Mouse (Mus musculus) kidney, embryonic 14.5 days (tissue): Measurements from ENCODE around the gene Nudt2. TPM values are rescaled to one million over a fixed set of nuclear protein-coding genes. Genes with fewer than 3 reads are reported as not detected.

Experiments
- ATAC-seq: fragments of 200-750 bp; cut with Nextera tagmentation; 2 replicates; pipeline ENCODE4 v1.8.0; 2017; ENCODE audit warnings: moderate number of reproducible peaks, mild to moderate bottlenecking, moderate TSS enrichment, moderate library complexity; ENCODE audit not compliant: low FRiP score, low TSS enrichment
- H3K27ac ChIP-seq: fragments of 300-500 bp; sonication (generic); 2 replicates; pipeline ENCODE4 v1.5.1; 2014; ENCODE audit warnings: low read depth, mild to moderate bottlenecking, low read length, moderate library complexity, mixed read lengths
- H3K27me3 ChIP-seq: fragments of 300-500 bp; sonication (generic); 2 replicates; pipeline ENCODE4 v1.6.1; 2014; ENCODE audit warnings: mild to moderate bottlenecking, low read length; ENCODE audit not compliant: control insufficient read depth, insufficient read depth
- H3K36me3 ChIP-seq: fragments of 300-500 bp; sonication (generic); 2 replicates; pipeline ENCODE4 v1.6.1; 2014; ENCODE audit warnings: low read length, mixed read lengths; ENCODE audit not compliant: control insufficient read depth, insufficient read depth
- H3K4me1 ChIP-seq: fragments of 300-500 bp; sonication (generic); 2 replicates; pipeline ENCODE4 v1.6.1; 2014; ENCODE audit warnings: low read length, mixed read lengths; ENCODE audit not compliant: control insufficient read depth, insufficient read depth
- H3K4me2 ChIP-seq: fragments of 300-500 bp; sonication (generic); replicated peaks from 2 replicates; pipeline ENCODE4 v1.6.1; 2014; ENCODE audit warnings: low read depth, mild to moderate bottlenecking, low read length
- H3K4me3 ChIP-seq: fragments of 300-500 bp; sonication (generic); 2 replicates; pipeline ENCODE4 v1.5.1; 2014; ENCODE audit warnings: mild to moderate bottlenecking, low read length
- H3K9ac ChIP-seq: fragments of 300-500 bp; sonication (generic); 2 replicates; pipeline ENCODE4 v1.6.1; 2014; ENCODE audit warnings: low read depth, mild to moderate bottlenecking, low read length, moderate library complexity
- H3K9me3 ChIP-seq: fragments of 300-500 bp; sonication (generic); 2 replicates; pipeline ENCODE4 v1.6.1; 2016; ENCODE audit warnings: low read length; ENCODE audit not compliant: control insufficient read depth
- WGBS: fragments of 180-500 bp; shearing (Covaris S2); extraction: QIAGEN DNeasy Blood & Tissue Kit; methylation state at CpG from one replicate; pipeline ENCODE4 v1.1.7; 2014; 5-methylcytosine and 5-hydroxymethylcytosine counted together
- polyA plus RNA-seq: library from polyadenylated mRNA; unstranded; fragments of >200 nt; fragmentation: Nextera tagmentation; extraction: Ambion mirVana; gene quantifications from 2 replicates; pipeline ENCODE4 v1.2.1, GENCODE M21; 2014

The Nudt2 gene
- polyA plus RNA-seq, 1 experiment from 2014 or later = 61.5 TPM

- Histone ChIP-seq H3K4me1 (peaks cover 30% of the 10 kb centered on the region), H3K9me3 (no peaks in the 10 kb centered on the region), H3K27me3 (peaks cover 56% of the 10 kb centered on the region), H3K4me2 (peak overlapping the region; percentile 54), H3K36me3 (no peaks in the 10 kb centered on the region), H3K27ac (no peak overlapping the region), H3K9ac (0 out of 2 replicates have a peak overlapping the region, but pooled peaks have one; percentile 12), H3K4me3 (peak overlapping the region; percentile 27)
- WGBS = 8% methylated on average over 72 of the region's 72 CpGs
- ATAC-seq = no peak
Observed at GRCm38 (mm10) chr4:41497995-41498845, 33.3 kb downstream of the Nudt2 start.

GRCm38 (mm10) chr4:41498921-41499391 lies 34.0 kb downstream of the Nudt2 start:
- Histone ChIP-seq H3K9me3 (no peaks in the 10 kb centered on the region), H3K4me2 (peak overlapping the region; percentile 54), H3K36me3 (no peaks in the 10 kb centered on the region), H3K27me3 (peaks cover 56% of the 10 kb centered on the region), H3K4me3 (peak overlapping the region; percentile 27), H3K27ac (no peak overlapping the region), H3K9ac (no peak overlapping the region), H3K4me1 (peaks cover 27% of the 10 kb centered on the region)
- peak; percentile 5; the same call in 1 of the 2 replicates for ATAC-seq
- WGBS = 3% methylated on average over 43 of the region's 43 CpGs

- Histone ChIP-seq H3K36me3 (no peaks in the 10 kb centered on the region), H3K9ac (no peak overlapping the region), H3K27ac (no peak overlapping the region), H3K4me1 (peaks cover 22% of the 10 kb centered on the region), H3K27me3 (peaks cover 56% of the 10 kb centered on the region), H3K4me2 (no peak overlapping the region), H3K9me3 (no peaks in the 10 kb centered on the region), H3K4me3 (no peak overlapping the region)
- WGBS = 64% methylated on average over 8 of the region's 8 CpGs
- ATAC-seq = no peak
Observed at GRCm38 (mm10) chr4:41499619-41500018, 34.7 kb downstream of the Nudt2 start.

- Histone ChIP-seq H3K27me3 (peaks cover 56% of the 10 kb centered on the region), H3K9me3 (no peaks in the 10 kb centered on the region), H3K9ac (no peak overlapping the region), H3K27ac (no peak overlapping the region), H3K4me1 (peaks cover 22% of the 10 kb centered on the region), H3K36me3 (no peaks in the 10 kb centered on the region), H3K4me2 (no peak overlapping the region), H3K4me3 (no peak overlapping the region)
- no peak for ATAC-seq
- WGBS = 76% methylated on average over 4 of the region's 4 CpGs
Observed at GRCm38 (mm10) chr4:41500787-41501186, 35.8 kb downstream of the Nudt2 start.

GRCm38 (mm10) chr4:41502171-41502940 lies 37.4 kb downstream of the Nudt2 start:
- Histone ChIP-seq H3K9me3 (no peaks in the 10 kb centered on the region), H3K36me3 (no peaks in the 10 kb centered on the region), H3K4me1 (peaks cover 22% of the 10 kb centered on the region), H3K9ac (peak overlapping the region; percentile 54; the same call in 1 of the 2 replicates), H3K4me2 (peak overlapping the region; percentile 63), H3K27ac (peak overlapping the region; percentile 71; the same call in 1 of the 2 replicates), H3K4me3 (peak overlapping the region; percentile 45), H3K27me3 (peaks cover 44% of the 10 kb centered on the region)
- WGBS = 8% methylated on average over 20 of the region's 20 CpGs
- peak; percentile 68 for ATAC-seq

- Histone ChIP-seq H3K9ac (peak within 1 kb of the TSS; percentile 54; the same call in 1 of the 2 replicates), H3K4me1 (peaks cover 18% of the 10 kb centered on the region), H3K27ac (peak within 1 kb of the TSS; percentile 71; the same call in 1 of the 2 replicates), H3K27me3 (peaks cover 38% of the 10 kb centered on the region), H3K4me3 (peak within 1 kb of the TSS; percentile 45), H3K9me3 (no peaks in the 10 kb centered on the region), H3K4me2 (peak within 1 kb of the TSS; percentile 63), H3K36me3 (no peaks in the 10 kb centered on the region)
- 2% methylated on average over 15 of the region's 18 CpGs for WGBS
- ATAC-seq = peak; percentile 93
Observed at GRCm38 (mm10) chr4:41502986-41503412, 38.0 kb downstream of the Nudt2 start, which contains the start of gene AI464131. Gene AI464131, minus strand, starts transcription at chr4:41503076.

GRCm38 (mm10) chr4:41504325-41504724 lies 39.4 kb downstream of the Nudt2 start:
- Histone ChIP-seq H3K9me3 (no peaks in the 10 kb centered on the region), H3K9ac (no peak overlapping the region), H3K4me2 (no peak overlapping the region), H3K27me3 (peaks cover 25% of the 10 kb centered on the region), H3K27ac (no peak overlapping the region), H3K4me1 (peaks cover 6% of the 10 kb centered on the region; the same call in 1 of the 2 replicates), H3K36me3 (no peaks in the 10 kb centered on the region), H3K4me3 (no peak overlapping the region)
- ATAC-seq = no peak
- WGBS = 77% methylated on average over 5 of the region's 5 CpGs

GRCm38 (mm10) chr4:41505131-41505551 lies 40.2 kb downstream of the Nudt2 start:
- Histone ChIP-seq H3K27me3 (peaks cover 16% of the 10 kb centered on the region), H3K36me3 (no peaks in the 10 kb centered on the region), H3K9ac (no peak overlapping the region), H3K4me2 (no peak overlapping the region), H3K27ac (no peak overlapping the region), H3K4me1 (peaks cover 6% of the 10 kb centered on the region; the same call in 1 of the 2 replicates), H3K4me3 (no peak overlapping the region), H3K9me3 (no peaks in the 10 kb centered on the region)
- ATAC-seq = no peak
- WGBS = 48% methylated on average over 11 of the region's 11 CpGs
